Mouse (Mus musculus) heart, postnatal 0 days (tissue): ENCODE data around the gene Utp3. TPM values are rescaled to one million over a fixed set of nuclear protein-coding genes. Genes with fewer than 3 reads are reported as not detected.
"Not testable (repeated sequence)": the region's sequence is repeated elsewhere in the genome, so short reads cannot be mapped to it uniquely, and the experiment has no call there.

Experiments used
- ATAC-seq: fragments of 200-750 bp; cut with Nextera tagmentation; 2 replicates; pipeline ENCODE4 v1.8.0; 2017; ENCODE audit warnings: low read depth, moderate number of reproducible peaks, moderate library complexity; ENCODE audit not compliant: insufficient read depth
- DNase-seq: peaks from one replicate; pipeline ENCODE4 v3.0.0-alpha.2; 2016; ENCODE audit warnings: low spot score
- H3K27ac ChIP-seq: fragments of 300-500 bp; sonication (generic); 2 replicates; pipeline ENCODE4 v1.5.1; 2014; ENCODE audit warnings: low read depth, mild to moderate bottlenecking
- H3K27me3 ChIP-seq: fragments of 300-500 bp; sonication (generic); 2 replicates; pipeline ENCODE4 v1.6.1; 2014; ENCODE audit warnings: low read length, mixed read lengths; ENCODE audit not compliant: control insufficient read depth, insufficient read depth
- H3K36me3 ChIP-seq: fragments of 300-500 bp; sonication (generic); replicated peaks from 2 replicates; pipeline ENCODE4 v1.6.1; 2014; ENCODE audit warnings: low read length, mixed read lengths; ENCODE audit not compliant: control insufficient read depth, insufficient read depth
- H3K4me1 ChIP-seq: fragments of 300-500 bp; sonication (generic); 2 replicates; pipeline ENCODE4 v1.6.1; 2014; ENCODE audit warnings: antibody characterized with exemption; ENCODE audit not compliant: control insufficient read depth, insufficient read depth
- H3K4me2 ChIP-seq: fragments of 300-500 bp; sonication (generic); 2 replicates; pipeline ENCODE4 v1.6.1; 2014; ENCODE audit warnings: low read depth, mild to moderate bottlenecking, low read length, moderate library complexity
- H3K4me3 ChIP-seq: fragments of 300-500 bp; sonication (generic); 2 replicates; pipeline ENCODE4 v1.5.1; 2014; ENCODE audit warnings: low read depth, low read length
- H3K9ac ChIP-seq: fragments of 300-500 bp; sonication (generic); replicated peaks from 2 replicates; pipeline ENCODE4 v1.6.1; 2014; ENCODE audit warnings: low read depth, low read length, mixed read lengths
- H3K9me3 ChIP-seq: fragments of 300-500 bp; sonication (generic); replicated peaks from 2 replicates; pipeline ENCODE4 v1.6.1; 2016; ENCODE audit warnings: low read length; ENCODE audit not compliant: control insufficient read depth
- CTCF ChIP-seq: IDR thresholded peaks from 2 replicates; pipeline ENCODE4 v1.5.1; 2016; ENCODE audit warnings: antibody characterized with exemption, control low read depth, low read depth
- EP300 ChIP-seq: IDR thresholded peaks from 2 replicates; pipeline ENCODE4 v1.6.1; 2016; ENCODE audit warnings: antibody characterized with exemption, low read depth
- WGBS: fragments of 180-500 bp; shearing (Covaris S2); extraction: QIAGEN DNeasy Blood & Tissue Kit; methylation state at CpG from one replicate; pipeline ENCODE4 v1.1.7; 2014; 5-methylcytosine and 5-hydroxymethylcytosine counted together
- polyA plus RNA-seq: library from polyadenylated mRNA; unstranded; fragments of >200 nt; fragmentation: Nextera tagmentation; extraction: Ambion mirVana; gene quantifications from 2 replicates; pipeline ENCODE4 v1.2.1, GENCODE M21; 2015
- total RNA-seq: library from RNA; depleted of rRNA; stranded (reverse); fragments of >200 nt; gene quantifications from 2 replicates; pipeline ENCODE4 v1.2.3, GENCODE M21; 2014; ENCODE audit warnings: low replicate concordance

Utp3 gene
- total and polyA plus RNA-seq, 2 experiments from 2014 or later: 6.3 to 37.2 TPM

GRCm38 (mm10) chr5:88530908-88531307 is 23.4 kb upstream of the Utp3 start:
- no peak for TF ChIP-seq CTCF
- TF ChIP-seq EP300: no peak
- Histone ChIP-seq H3K9ac (no peak overlapping the region), H3K9me3 (no peaks in the 10 kb centered on the region), H3K4me1 (peaks cover 6% of the 10 kb centered on the region; the same call in 1 of the 2 replicates), H3K4me2 (no peak overlapping the region), H3K36me3 (no peaks in the 10 kb centered on the region), H3K27ac (no peak overlapping the region), H3K27me3 (no peaks in the 10 kb centered on the region), H3K4me3 (no peak overlapping the region)
- WGBS: 42% methylated on average over 1 of the region's 1 CpGs
- DNase-seq: no peak
- ATAC-seq: no peak

DNA sequence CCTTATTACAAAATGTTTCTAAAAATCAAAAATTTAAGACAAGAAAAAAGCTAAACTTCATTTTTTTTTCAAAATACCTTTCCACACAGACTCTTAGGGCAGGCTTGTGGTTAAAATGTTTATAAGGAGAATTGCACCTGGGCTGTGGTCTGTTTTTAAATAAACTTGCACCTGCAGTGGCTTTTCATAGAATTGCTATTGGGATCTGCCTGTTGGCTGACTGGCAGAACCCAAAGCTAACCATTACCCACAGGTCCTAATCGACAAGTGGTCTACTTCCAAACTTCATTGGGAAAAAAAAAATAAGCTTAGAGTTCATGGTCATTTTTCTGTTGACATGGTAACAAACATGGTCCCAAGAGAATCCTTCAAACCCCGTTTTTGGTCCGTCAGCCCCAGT is 19.6 kb upstream of the Utp3 start:
- Histone ChIP-seq H3K4me2 (no peak overlapping the region), H3K4me1 (peaks cover 6% of the 10 kb centered on the region; the same call in 1 of the 2 replicates), H3K27ac (no peak overlapping the region), H3K9ac (no peak overlapping the region), H3K4me3 (no peak overlapping the region), H3K27me3 (no peaks in the 10 kb centered on the region), H3K9me3 (no peaks in the 10 kb centered on the region), H3K36me3 (no peaks in the 10 kb centered on the region)
- TF ChIP-seq CTCF: no peak
- no peak for TF ChIP-seq EP300
- DNase-seq (no peak), ATAC-seq (no peak)
- WGBS: 59% methylated on average over 3 of the region's 3 CpGs

- Histone ChIP-seq H3K9ac (no peak overlapping the region), H3K27ac (no peak overlapping the region), H3K27me3 (no peaks in the 10 kb centered on the region), H3K9me3 (no peaks in the 10 kb centered on the region), H3K4me1 (no peaks in the 10 kb centered on the region), H3K36me3 (no peaks in the 10 kb centered on the region), H3K4me2 (no peak overlapping the region), H3K4me3 (no peak overlapping the region)
- TF ChIP-seq CTCF (no peak), EP300 (no peak)
- ATAC-seq: no peak
- no peak for DNase-seq
Measured at GRCm38 (mm10) chr5:88540845-88541244, 13.4 kb upstream of the Utp3 start.

DNA sequence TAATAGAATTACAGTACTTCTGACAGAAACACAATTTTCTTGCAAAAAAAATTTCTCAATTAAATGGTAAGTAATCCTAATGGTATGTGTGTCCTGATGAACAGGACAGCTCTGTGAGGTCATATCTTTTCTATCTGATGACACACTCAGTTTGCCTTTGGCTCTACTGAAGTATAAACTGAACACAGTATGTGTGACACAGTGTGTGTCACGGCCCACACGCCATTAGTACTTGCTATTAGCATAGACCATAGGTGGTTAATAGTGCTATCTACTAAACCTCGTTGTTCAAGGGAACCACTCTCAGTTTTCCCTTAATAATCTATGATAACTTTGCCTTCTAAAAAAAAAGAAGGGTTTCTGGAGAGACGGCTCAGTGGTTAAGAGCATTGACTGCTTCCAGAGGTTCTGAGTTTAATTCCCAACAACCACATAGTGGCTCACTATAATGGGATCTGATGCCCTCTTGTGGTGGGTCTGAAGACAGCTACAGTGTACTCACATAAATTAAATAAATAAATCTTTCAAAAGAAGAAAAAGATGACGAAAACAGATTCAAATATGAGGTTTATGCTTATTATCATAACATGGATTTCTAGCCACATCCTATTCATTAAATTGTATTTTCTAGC is 11.5 kb upstream of the Utp3 start:
- TF ChIP-seq EP300 (no peak), CTCF (peak; percentile 75)
- Histone ChIP-seq H3K9me3 (no peaks in the 10 kb centered on the region), H3K4me3 (no peak overlapping the region), H3K36me3 (no peaks in the 10 kb centered on the region), H3K4me1 (no peaks in the 10 kb centered on the region), H3K4me2 (no peak overlapping the region), H3K27ac (no peak overlapping the region), H3K27me3 (no peaks in the 10 kb centered on the region), H3K9ac (no peak overlapping the region)
- 48% methylated on average over 5 of the region's 5 CpGs for WGBS
- peak; percentile 63 for ATAC-seq
- peak; percentile 47 for DNase-seq

- not testable (repeated sequence) for DNase-seq, H3K4me2 ChIP-seq, H3K27ac ChIP-seq, H3K36me3 ChIP-seq, H3K4me3 ChIP-seq, ATAC-seq, H3K27me3 ChIP-seq, H3K4me1 ChIP-seq, H3K9me3 ChIP-seq, H3K9ac ChIP-seq
- WGBS: 82% methylated on average over 1 of the region's 1 CpGs
Measured at GRCm38 (mm10) chr5:88544411-88544810, 9.9 kb upstream of the Utp3 start.

GRCm38 (mm10) chr5:88545536-88545935 is 8.7 kb upstream of the Utp3 start:
- no peak for DNase-seq
- Histone ChIP-seq H3K4me1 (no peaks in the 10 kb centered on the region), H3K4me2 (no peak overlapping the region), H3K4me3 (no peak overlapping the region), H3K27ac (no peak overlapping the region), H3K36me3 (no peaks in the 10 kb centered on the region), H3K27me3 (no peaks in the 10 kb centered on the region), H3K9me3 (no peaks in the 10 kb centered on the region), H3K9ac (no peak overlapping the region)
- no peak for ATAC-seq
- TF ChIP-seq EP300 (no peak), CTCF (no peak)
- 86% methylated on average over 7 of the region's 7 CpGs for WGBS
